Mouse (Mus musculus): Measurements from ENCODE around the gene Dlx3. TPM values are rescaled to one million over a fixed set of nuclear protein-coding genes. Genes with fewer than 3 reads are reported as not detected.

Gene Dlx3
- total RNA-seq, 4 experiments from 2014 or later = not detected

- no peak for DNase-seq (ENCODE audit: low spot score in 2 of 2)
These were observed 31.6 kb upstream of the Dlx3 start for GRCm38 (mm10) chr11:95088286-95088685.

GRCm38 (mm10) chr11:95088857-95089779 is 30.8 kb upstream of the Dlx3 start:
- peak; percentile 24 to 41 for DNase-seq (ENCODE audit: low spot score in 2 of 2)

- DNase-seq (ENCODE audit: low spot score in 2 of 2) = no peak
These were observed 26.8 kb upstream of the Dlx3 start for GRCm38 (mm10) chr11:95093077-95093476.

GRCm38 (mm10) chr11:95095596-95095995 is 24.3 kb upstream of the Dlx3 start:
- no peak for DNase-seq (ENCODE audit: low spot score in 2 of 2)

GRCm38 (mm10) chr11:95096608-95097373 is 23.1 kb upstream of the Dlx3 start:
- DNase-seq (ENCODE audit: low spot score in 2 of 2) = no peak

- no peak for DNase-seq (ENCODE audit: low spot score in 2 of 2)
These were observed 22.0 kb upstream of the Dlx3 start for GRCm38 (mm10) chr11:95097889-95098288.

- DNase-seq (ENCODE audit: low spot score in 2 of 2) = no peak
These were observed 21.4 kb upstream of the Dlx3 start for GRCm38 (mm10) chr11:95098346-95099095.

- no peak for DNase-seq (ENCODE audit: low spot score in 2 of 2)
These were observed 19.5 kb upstream of the Dlx3 start for GRCm38 (mm10) chr11:95100393-95100792.

- DNase-seq (ENCODE audit: low spot score in 2 of 2) = no peak
These were observed 18.7 kb upstream of the Dlx3 start for GRCm38 (mm10) chr11:95101071-95101788.

GRCm38 (mm10) chr11:95102161-95102904 is 17.6 kb upstream of the Dlx3 start:
- no peak for DNase-seq (ENCODE audit: low spot score in 2 of 2)

GRCm38 (mm10) chr11:95104266-95104665 is 15.7 kb upstream of the Dlx3 start:
- no peak for DNase-seq (ENCODE audit: low spot score in 2 of 2)

- no peak for DNase-seq (ENCODE audit: low spot score in 2 of 2)
These were observed 14.5 kb upstream of the Dlx3 start for GRCm38 (mm10) chr11:95105274-95105874.

- DNase-seq (ENCODE audit: low spot score in 2 of 2) = peak; percentile 45 to 63
These were observed 13.3 kb upstream of the Dlx3 start for GRCm38 (mm10) chr11:95106440-95107236.

GRCm38 (mm10) chr11:95109000-95109399 is 10.9 kb upstream of the Dlx3 start:
- no peak for DNase-seq (ENCODE audit: low spot score in 2 of 2)

GRCm38 (mm10) chr11:95110081-95110480 is 9.8 kb upstream of the Dlx3 start:
- DNase-seq (ENCODE audit: low spot score in 2 of 2) = no peak

- DNase-seq (ENCODE audit: low spot score in 2 of 2) = peak; percentile 38 to 52
These were observed 2.9 kb upstream of the Dlx3 start for GRCm38 (mm10) chr11:95117030-95117429.

- DNase-seq (ENCODE audit: low spot score in 2 of 2) = no peak
These were observed 1.4 kb upstream of the Dlx3 start for GRCm38 (mm10) chr11:95118505-95118904.

GRCm38 (mm10) chr11:95120633-95121020 is 708 bp downstream of the Dlx3 start:
- no peak for DNase-seq (ENCODE audit: low spot score in 2 of 2)

Data from gastrocnemius, adult 8-10 months (tissue).